Mouse (Mus musculus) adrenal gland, postnatal 14 days (tissue): Measurements from ENCODE around the gene Slc4a10. TPM values are rescaled to one million over a fixed set of nuclear protein-coding genes. Genes with fewer than 3 reads are reported as not detected.
"Not testable (repeated sequence)": the region's sequence is repeated elsewhere in the genome, so short reads cannot be mapped to it uniquely, and the experiment has no call there.

Experiments
- DNase-seq: peaks from one replicate; pipeline ENCODE4 v3.0.0; 2021; ENCODE audit warnings: mixed read lengths
- long read RNA-seq, 2 experiments: library from polyadenylated mRNA; stranded (forward); transcript quantifications; one replicate each; pipeline ENCODE4 v2.0.0; 2021
- total RNA-seq: library from RNA; stranded (reverse); gene quantifications from 2 replicates; pipeline ENCODE4 v1.2.3, GENCODE M21; 2021

Gene Slc4a10
- 1.7 and 3.1 TPM in 2 replicates for total RNA-seq
- long read RNA-seq, experiment 1, result 0 reads
- long read RNA-seq, experiment 2, result 0 reads

DNA sequence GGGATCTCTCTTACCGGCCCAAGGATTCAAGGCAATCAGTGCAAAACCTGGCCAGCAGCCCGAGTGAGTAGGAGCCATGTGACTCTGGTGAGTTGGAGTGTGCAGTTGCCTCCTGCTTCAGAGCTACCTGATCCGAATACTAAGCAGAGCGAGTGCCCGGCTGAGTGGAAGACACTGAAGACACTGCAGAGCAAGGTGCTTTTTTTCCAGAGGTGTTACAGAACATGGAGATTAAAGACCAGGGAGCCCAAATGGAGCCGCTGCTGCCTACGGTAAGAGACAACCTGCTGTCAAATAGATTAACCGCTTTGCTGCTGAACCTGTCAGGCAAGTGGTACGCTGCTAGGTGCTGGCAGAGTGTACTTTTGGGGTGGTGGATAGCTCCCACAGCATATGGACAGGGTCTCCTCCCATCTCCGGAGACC lies at the start of gene Slc4a10:
TSS of gene Slc4a10 (plus strand) at position 42 of the 425 bp plus-strand sequence.
- no peak for DNase-seq

DNA sequence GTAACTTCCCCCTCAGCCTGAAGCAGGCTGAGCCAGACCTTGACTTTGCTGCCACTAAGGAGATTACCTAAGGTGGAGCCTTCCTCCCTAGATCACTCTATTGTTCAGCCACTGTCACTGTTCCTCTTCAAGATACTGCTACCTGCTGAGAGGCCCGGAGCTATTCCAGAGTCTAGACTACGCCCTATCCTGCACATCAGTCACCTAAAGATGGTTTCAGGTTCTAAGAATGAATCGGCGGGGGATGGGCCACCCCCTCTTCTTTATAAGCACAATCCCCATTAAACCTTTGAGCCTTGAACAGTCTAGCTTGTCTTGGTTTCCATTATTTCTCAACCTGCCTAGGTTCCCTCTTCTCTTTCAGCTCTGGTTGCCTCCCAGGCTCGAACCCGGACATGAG lies 45.0 kb upstream of the Slc4a10 start:
- DNase-seq, result not testable (repeated sequence)

- no peak for DNase-seq
Measured at GRCm38 (mm10) chr2:62018209-62018608, 28.1 kb upstream of the Slc4a10 start.

- DNase-seq, result no peak
Measured at GRCm38 (mm10) chr2:62046861-62047503, 720 bp downstream of the Slc4a10 start.

DNA sequence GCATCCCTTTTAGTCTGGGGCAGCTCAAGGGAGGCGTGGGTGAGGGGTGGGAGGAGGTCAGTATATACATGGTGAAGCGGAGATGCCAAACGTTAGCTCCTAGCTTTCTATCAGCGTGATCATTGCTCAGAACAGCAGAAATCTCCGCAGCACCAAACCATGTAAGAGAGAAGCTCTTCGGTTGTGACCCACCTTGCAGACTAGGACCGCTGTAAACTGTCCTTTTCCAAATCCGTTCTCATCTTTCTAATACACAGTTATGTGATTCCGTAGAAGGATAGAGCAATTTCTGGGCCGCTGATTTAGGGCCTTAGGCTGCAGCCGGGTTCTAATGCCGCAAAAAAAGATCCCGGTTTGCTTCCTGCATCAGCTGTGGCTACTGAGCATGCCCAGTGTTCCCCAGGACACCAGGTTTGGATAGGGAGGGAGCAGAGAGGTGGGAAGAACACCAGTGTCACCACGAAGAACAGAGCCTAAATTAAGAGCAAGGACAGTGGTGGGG lies 1.3 kb downstream of the Slc4a10 start:
- peak; percentile 57 for DNase-seq

DNA sequence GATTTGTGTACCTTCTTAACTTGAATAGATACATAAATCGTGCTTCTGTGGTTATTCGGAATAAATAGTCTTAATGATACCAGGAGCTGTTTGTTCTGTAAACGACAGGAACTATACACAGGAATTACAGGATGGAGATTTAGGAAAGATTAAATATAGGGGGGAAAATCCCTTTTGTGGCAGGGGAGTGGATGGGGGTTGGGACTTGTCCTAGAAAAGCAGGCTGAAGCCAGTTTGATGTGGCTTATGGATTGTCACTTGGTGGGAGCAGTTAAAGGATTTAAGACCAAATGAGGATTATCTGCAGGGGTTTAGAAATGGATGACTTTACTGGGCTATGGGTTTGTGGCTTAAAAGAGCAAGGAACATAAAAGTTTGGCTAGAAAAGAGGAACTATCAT lies 1.9 kb downstream of the Slc4a10 start:
- no peak for DNase-seq

GRCm38 (mm10) chr2:62076512-62076911 lies 30.2 kb downstream of the Slc4a10 start:
- DNase-seq, result no peak

DNA sequence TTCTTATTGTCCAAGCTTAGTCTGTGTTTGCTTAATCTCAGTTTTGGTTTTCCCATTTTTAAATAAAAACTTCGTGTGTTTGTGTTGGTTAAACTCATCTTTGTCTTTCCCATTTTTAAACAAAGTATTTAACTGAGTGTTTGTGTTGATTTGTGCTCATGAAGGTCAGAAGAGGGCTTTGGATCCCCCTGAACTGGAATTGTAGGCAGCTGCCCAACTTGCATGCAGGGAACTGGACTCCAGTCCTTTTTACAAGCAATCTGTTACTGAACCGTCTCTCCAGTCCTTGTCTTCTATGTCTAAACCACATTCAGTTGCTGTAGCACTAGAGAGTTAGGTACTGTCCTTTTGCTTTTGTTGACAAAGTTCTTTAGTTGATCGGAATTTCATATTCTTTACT lies 41.3 kb downstream of the Slc4a10 start:
- no peak for DNase-seq

GRCm38 (mm10) chr2:62088715-62089114 lies 42.5 kb downstream of the Slc4a10 start:
- no peak for DNase-seq

DNA sequence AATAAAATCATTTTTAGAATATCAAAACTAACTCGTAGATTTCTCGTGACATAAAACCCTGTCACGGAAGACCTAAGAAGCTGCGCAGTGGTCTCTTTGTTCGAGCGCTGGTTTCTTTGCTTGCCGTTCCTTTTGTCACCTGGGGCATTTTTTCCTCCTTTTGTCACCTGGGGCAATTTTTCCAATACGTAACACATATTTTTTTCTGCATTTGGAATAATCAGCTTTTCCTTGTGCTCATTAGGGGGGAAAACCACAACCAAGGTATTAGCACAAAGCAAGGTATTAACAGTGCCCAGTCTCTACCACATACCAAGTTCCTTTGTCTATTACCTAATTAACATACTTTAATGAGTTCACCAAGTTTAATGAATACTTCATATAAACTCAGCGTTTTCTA lies 42.9 kb downstream of the Slc4a10 start:
- DNase-seq, result no peak

- DNase-seq, result no peak
Measured at GRCm38 (mm10) chr2:62100526-62100925, 54.3 kb downstream of the Slc4a10 start.

- DNase-seq, result no peak
Measured at GRCm38 (mm10) chr2:62115346-62115745, 69.1 kb downstream of the Slc4a10 start.

GRCm38 (mm10) chr2:62129975-62130374 lies 83.7 kb downstream of the Slc4a10 start:
- no peak for DNase-seq

- DNase-seq, result no peak
Measured at GRCm38 (mm10) chr2:62134911-62135310, 88.6 kb downstream of the Slc4a10 start.

DNA sequence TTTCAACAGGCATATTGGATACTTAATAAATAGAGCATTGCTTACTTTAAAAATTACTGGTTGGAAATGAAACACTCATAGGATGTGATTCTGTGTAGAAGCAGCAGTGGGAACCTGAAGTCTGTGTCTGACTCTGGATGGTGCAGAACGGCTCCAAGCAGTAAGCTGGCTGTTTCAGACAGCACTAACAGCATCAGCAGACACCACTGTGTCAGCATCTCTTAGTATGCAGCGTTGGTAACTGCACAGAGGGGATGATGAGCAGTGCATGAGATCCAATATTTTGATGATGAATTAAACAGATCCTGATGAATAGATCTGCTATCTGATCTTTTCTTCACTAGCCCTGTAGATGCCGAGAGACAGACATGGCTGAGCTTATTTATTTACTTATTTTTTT lies 101.4 kb downstream of the Slc4a10 start:
- DNase-seq, result no peak

GRCm38 (mm10) chr2:62149421-62149820 lies 103.2 kb downstream of the Slc4a10 start:
- DNase-seq, result no peak

DNA sequence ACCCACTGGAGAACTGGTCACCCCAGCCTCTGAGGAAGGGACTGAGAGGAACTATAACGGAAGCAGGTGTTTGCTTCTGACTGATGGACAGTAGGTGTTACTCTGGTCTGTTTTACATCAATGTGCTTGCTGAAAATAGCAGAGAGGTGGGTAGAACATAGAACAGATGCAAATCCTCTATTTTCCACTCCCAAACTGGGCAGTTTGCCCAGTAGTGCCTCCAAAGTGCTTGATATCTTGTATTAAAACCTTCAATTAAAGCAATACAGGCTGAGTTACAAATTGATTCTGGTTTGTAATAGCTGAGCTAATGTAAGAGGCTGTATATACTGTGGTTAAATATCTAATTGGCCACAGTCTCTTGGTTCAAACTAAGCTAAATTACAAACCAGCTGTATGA lies 104.6 kb downstream of the Slc4a10 start:
- no peak for DNase-seq

DNA sequence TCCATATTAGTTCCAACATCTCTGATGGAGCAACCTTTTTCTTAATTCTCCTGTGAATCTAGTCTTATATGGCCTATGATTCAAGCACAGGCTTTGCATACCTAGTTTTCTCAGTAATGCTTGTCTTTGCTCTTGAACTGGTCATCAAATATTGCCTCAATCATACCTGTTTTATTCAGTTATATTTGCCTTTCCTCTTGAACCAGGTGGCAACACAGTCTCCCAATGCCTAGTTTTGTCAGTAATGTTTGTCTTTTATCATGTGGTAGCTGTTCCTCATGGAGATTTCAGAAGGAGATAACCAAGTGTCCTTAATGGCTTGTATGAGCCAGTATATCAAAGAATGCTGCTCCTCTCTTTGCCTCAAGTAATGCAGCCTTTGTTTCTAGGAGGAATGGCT lies 163.8 kb downstream of the Slc4a10 start:
- DNase-seq, result no peak

DNA sequence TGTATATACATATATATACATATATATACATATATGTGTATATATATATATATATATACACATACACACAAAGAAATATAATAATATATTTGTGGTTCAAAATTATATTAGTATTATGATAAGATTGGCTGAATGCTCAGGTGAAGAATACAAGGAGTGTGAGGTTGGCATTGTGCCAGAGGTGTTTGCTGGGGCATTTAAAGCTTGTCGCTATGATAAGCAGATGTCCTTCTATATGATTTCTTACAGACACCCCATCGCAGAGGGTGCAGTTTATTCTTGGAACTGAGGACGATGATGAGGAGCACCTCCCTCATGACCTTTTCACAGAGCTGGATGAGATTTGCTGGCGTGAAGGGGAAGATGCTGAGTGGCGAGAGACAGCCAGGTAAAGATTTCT lies 164.8 kb downstream of the Slc4a10 start:
- no peak for DNase-seq

- no peak for DNase-seq
Measured at GRCm38 (mm10) chr2:62227563-62227962, 181.3 kb downstream of the Slc4a10 start.

DNA sequence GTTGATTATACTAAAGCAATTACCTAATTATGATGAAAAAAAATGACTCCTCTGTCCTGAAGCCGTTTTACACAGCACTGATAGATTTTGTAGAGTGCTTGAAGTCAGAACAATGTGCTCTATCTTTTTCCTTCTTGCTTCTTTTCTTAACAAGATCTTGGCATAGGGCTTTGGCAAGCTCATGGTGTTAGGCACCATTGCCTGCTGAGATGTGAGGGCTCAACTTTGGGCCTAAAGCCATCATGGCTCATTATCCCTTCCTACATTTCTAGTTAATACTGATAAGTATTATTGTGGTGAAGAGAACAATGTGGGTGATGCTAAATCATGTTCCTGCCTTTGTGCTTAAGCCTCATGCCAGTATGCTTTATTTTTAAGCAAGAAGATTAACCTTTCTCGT lies 185.0 kb downstream of the Slc4a10 start:
- DNase-seq, result no peak

GRCm38 (mm10) chr2:62244167-62244566 lies 197.9 kb downstream of the Slc4a10 start:
- DNase-seq, result no peak

DNA sequence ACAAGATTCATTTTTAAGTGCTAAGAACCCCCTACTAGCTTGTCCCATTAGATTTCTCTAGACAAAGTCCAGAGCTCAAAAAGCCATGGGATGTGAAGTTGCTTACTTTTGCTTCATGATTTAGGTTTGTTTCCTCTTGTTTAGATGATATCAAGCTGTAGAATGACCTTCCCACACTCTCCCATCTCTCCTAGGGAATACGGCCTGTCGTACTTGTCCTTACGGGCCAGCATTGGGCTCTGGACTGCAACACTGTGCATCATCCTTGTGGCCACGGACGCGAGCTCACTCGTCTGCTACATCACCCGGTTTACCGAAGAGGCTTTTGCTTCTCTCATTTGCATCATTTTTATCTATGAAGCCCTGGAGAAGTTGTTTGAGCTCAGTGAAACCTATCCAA lies 222.2 kb downstream of the Slc4a10 start:
- DNase-seq, result no peak

DNA sequence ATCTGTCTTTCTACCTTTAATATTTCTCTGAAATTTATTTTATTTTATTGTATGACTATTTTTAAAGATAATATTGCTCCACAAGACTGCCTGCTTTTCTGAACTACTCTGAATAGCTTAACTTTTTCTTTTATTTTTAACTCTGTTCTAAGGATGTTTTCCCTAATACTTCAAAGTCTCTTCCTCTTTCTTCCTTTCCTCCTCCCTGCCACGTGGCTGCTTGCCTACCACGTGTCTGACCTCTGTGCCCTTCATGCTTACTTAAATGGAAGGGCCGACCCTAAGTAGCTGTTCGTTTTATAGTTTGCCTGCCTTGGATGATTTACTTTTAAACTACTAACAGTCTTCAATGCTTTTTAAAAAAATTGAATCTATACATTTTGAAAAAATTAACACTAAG lies 225.6 kb downstream of the Slc4a10 start:
- no peak for DNase-seq

DNA sequence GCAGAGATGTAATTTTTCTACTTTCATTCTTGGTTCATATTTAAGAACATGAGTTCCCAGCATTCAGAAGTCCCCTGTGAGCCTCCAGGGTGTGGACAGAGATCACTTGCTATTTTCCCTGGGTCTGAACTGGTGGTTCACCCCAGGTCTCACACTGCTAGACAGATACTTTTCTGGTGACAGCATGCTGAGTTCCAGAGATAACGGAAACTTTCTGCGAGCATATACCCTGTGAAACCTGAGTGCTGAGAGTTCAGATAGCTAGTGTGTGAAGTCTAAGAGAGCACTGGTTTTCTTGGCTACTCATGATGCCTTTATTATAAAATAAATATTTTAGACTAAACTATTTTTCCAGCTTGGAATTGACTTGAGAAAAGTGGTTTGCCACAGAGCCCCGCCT lies 232.5 kb downstream of the Slc4a10 start:
- DNase-seq, result no peak
